In the genomic region with DNA sequence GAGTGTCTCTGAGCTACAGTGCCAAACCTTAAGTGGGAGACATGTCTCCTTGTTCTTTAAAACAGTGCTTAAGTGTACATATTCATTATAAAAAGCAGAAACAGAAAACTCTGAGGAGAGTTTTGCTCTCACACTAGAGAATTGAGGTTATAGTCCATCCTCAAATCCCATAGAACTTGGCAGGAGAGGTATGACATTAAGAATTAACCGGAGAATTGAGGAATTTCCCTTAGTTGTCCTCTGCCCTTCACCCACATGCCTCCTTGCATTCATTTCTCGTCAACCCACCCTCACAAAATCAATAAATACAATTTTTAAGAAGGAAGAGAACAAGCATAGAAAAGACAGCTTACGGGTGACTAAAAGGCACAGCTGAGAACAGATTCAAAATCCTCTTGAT, we compare ENCODE assay signal across 28 mouse cellular contexts. TPM values are rescaled to one million over a fixed set of nuclear protein-coding genes. Genes with fewer than 3 reads are reported as not detected.
"Had no signal": no experiment of that assay in that cellular context is flagged by ENCODE, and none has a peak within 500 bp of the region (broad histone marks: within the 10 kb centered on the region; RNA-seq: fewer than 3 reads in every experiment).

No protein-coding gene starts in this region.

- ATAC-seq: forebrain, embryonic 13.5 days; forebrain, embryonic 14.5 days; forebrain, embryonic 15.5 days; forebrain, embryonic 16.5 days; forebrain, postnatal 0 days had no signal

- DNase-seq: cerebellum, adult 18-20 months; cerebellum, adult 2 months; cerebellum, adult 8-10 months; cerebellum, adult 9-10 months; cerebellum, adult 9-11 months; cerebellum, postnatal 10 days; cerebellum, postnatal 14 days; cerebellum, postnatal 25 days; cerebellum, postnatal 36 days; embryo, embryonic 11 days; forebrain, postnatal 0 days; gastrocnemius, adult 2 months; gastrocnemius, postnatal 10 days; gastrocnemius, postnatal 14 days; gastrocnemius, postnatal 25 days; gastrocnemius, postnatal 36 days; heart, adult 11 months had no signal

- H3K4me2 ChIP-seq: embryonic facial prominence, embryonic 12.5 days; embryonic facial prominence, embryonic 13.5 days; embryonic facial prominence, embryonic 15.5 days; forebrain, embryonic 12.5 days; forebrain, embryonic 13.5 days; forebrain, embryonic 15.5 days had no signal

- H3K4me1 ChIP-seq: embryonic facial prominence, embryonic 12.5 days had no signal

- H3K9ac ChIP-seq: embryonic facial prominence, embryonic 12.5 days; embryonic facial prominence, embryonic 13.5 days; embryonic facial prominence, embryonic 15.5 days; forebrain, embryonic 12.5 days; forebrain, embryonic 13.5 days; forebrain, embryonic 15.5 days; forebrain, postnatal 0 days had no signal

- H3K4me3 ChIP-seq: embryonic facial prominence, embryonic 10.5 days; embryonic facial prominence, embryonic 12.5 days; embryonic facial prominence, embryonic 13.5 days; embryonic facial prominence, embryonic 15.5 days; erythroblast, embryonic 14.5 days; forebrain, embryonic 10.5 days; forebrain, embryonic 12.5 days; forebrain, embryonic 13.5 days; forebrain, embryonic 15.5 days; gastrocnemius, adult 2 months had no signal

- H3K27me3 ChIP-seq: embryonic facial prominence, embryonic 12.5 days; embryonic facial prominence, embryonic 13.5 days; embryonic facial prominence, embryonic 15.5 days; forebrain, embryonic 12.5 days; forebrain, embryonic 13.5 days; forebrain, embryonic 15.5 days had no signal

- H3K27ac ChIP-seq: embryonic facial prominence, embryonic 10.5 days; embryonic facial prominence, embryonic 12.5 days; embryonic facial prominence, embryonic 13.5 days; embryonic facial prominence, embryonic 15.5 days; forebrain, embryonic 10.5 days; forebrain, embryonic 12.5 days; forebrain, embryonic 13.5 days; forebrain, embryonic 15.5 days; gastrocnemius, adult 2 months had no signal

RNA-seq across cellular contexts. Expression of a gene that starts 6.2 kb away (rescaled TPM):
- polyA plus RNA-seq: erythroblast, embryonic 14.5 days had no signal
